Mouse (Mus musculus): ENCODE data around the gene Tmco3.

- TF ChIP-seq CTCF (IDR thresholded peaks at IDR 0.05; ENCODE audit: insufficient read depth, low read length): no peak
- TF ChIP-seq POLR2A (IDR thresholded peaks at IDR 0.05; ENCODE audit: borderline replicate concordance, extremely low read depth, low read depth, low read length): no peak
Measured at GRCm38 (mm10) chr8:13240055-13240454, 47.9 kb upstream of the Tmco3 start.
